Mouse (Mus musculus): Measurements from ENCODE around the gene Cygb.
"Not testable (repeated sequence)": the region's sequence is repeated elsewhere in the genome, so short reads cannot be mapped to it uniquely, and the experiment has no call there.

Cygb gene

DNA sequence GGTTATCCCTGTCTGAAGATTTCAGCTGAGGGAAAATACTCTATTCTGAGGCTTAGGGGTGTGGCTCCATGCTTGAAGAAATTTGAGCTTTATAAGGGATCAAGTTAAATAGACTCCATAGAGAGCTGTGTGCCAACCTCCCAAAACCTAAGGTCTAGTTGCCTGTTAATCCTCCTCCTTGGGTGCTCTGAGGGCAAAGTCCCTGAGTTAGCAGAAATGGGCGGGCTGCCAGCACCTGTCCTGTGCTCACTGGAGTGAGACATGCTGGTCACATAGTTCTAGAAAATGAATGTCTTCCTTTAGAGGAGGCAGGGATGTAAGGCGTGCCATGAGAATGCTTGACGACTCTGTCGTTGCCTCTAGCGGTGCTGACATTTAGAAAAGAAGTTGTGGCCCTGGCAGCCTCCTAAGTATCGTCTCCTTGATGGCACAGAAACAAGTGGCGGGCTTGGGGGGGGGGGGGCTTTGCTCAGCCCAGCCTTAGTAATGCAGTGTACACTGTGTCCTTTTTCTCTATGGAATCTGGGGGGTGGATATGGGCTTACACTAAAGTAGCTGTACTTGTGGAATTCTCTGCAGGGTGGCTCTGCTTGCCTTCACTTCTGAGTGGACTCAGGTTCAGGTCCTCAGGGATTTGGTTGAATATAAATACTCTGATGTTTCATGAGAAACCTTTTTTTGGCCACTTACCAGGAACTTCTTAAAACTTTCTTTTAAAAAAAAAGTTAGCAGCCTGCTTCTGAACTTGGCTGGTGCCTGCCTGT, 20.7 kb upstream of the Cygb start:
- no peak for DNase-seq (ENCODE audit: low spot score in 2 of 2)

DNA sequence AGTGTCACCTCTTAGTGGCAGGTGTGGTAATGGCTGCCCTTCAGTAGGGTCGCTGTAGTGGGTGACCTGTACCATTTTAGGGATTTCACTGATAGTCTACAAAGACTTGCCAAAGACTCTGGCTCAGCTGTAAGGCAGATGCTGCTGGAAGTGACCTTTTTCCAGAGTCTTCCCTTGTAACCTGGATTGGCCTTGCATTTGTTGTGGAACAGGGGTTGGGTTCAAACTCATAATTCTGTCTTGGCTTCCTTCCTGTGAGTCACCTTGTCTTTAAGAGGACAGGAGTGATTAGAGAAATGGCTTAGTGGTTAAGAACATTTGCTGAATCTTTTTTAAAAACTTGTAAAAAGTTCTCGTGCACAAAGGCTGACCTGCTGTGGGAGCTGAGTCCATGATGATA, 19.3 kb upstream of the Cygb start:
- DNase-seq (ENCODE audit: low spot score in 2 of 2): no peak

- DNase-seq (ENCODE audit: low spot score in 2 of 2): no peak
Observed at GRCm38 (mm10) chr11:116672595-116672994, 18.5 kb upstream of the Cygb start.

DNA sequence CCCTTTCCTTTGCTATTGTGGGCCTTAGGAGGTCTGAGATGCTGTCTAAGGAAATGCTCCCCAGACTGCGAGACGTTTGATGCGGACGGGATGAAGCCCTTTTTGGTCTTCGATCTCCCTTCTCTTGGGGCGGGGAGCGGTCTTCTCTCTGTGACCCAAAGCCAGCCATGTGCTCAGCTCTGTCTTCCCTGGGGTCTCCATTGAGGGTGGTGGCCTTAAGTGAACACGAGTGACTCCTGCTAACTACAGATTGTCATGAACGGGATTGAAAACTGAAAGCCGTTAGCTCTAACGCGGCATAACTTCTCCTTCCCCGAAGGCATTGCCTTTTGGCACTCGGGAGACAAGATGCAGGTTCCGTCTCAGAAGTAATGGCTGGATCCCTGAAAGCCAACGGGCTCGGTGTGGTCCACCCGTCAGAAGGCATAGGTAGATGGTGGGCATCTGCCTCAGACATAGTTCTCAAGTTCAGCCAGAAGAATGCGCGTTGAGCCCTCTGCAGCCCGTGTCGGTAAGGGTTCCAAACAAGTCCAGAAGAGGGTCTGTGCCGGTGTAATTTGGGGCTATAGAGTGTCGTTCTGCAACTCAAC, 17.8 kb upstream of the Cygb start:
- peak in 1 of 2 experiments; percentile 22 for DNase-seq (ENCODE audit: low spot score in 2 of 2)

DNA sequence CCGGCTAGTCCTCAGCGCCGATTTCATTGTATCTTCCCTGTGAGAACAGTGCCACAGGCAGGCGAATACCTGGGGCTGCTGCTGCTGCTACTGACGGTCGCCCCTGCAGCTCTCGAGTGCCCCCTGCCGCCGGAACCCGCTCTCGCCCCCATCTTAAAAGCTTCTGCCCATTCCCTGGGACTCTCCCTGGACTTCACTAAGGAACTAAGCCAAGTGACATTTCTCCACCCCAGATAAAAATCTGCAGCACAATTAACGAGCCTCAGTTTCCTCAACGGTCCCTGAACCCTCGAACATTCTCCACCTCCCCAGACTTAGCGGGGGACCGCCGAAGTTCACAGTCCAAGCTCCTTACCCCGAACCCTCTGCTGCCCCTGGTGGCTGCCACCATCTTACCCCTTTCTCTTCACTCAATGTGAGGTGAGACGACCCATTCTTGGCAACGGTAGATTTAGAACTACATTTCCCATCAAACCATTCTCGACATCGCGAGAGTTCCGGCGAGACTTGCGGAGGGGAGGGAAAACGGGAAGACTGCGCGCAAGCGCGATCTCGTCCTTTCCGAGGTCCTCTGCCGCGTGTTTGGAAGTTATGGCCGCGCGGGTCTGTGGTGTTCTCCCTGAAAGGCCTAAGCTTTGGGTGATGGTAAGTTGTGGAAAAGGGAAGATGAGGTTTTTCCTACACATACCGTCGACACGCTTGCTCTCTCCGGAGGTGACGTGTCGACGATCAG, 17.2 kb upstream of the Cygb start:
- peak; percentile 96 to 97 for DNase-seq (ENCODE audit: low spot score in 2 of 2)

GRCm38 (mm10) chr11:116670386-116670785, 16.3 kb upstream of the Cygb start:
- no peak for DNase-seq (ENCODE audit: low spot score in 2 of 2)

DNA sequence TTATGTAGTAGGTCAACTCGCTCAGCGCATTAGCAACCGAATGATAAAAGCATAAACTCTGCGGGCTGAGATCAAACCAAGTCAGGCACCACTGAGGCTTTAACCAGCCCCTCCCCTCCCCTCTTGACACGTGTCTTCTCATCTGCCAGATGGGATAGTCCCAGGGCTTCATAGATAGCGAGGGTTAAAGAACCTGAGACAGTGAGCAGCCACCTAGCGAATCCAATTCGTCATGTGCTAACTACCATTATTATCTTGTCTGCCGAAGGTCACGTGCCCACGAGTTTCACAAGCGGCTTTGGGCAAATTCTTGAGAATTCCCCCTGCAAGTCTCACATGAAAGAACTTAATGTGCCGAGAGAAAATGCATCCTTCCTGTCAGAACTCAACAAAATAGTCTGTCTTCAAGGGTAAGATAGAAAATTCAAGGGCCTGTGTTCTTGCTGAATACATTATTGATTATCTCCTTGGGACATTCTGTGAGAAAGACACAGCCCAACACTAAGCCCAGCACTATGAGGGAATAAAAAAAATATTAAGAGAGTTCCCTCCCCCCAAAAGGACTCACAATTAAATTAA, 15.8 kb upstream of the Cygb start:
- DNase-seq (ENCODE audit: low spot score in 2 of 2): no peak

DNA sequence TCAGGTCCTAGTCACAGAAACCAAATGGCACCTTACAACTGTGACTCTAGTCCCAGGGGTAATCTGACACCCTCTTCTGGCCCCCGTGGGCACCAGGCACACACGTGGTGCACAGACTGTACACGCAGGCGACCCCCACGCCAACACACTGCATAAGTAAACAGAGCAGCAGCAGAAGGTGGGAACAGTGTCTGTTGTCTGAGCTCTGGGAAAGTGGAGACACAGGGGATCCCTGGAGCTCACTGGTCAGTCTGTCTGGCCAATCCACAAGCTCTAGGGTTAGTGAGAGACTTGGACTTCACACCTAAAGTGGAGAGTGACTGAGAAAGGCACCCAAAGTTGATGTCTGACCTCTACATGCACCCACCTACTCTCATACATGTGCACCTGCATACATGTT, 15.2 kb upstream of the Cygb start:
- no peak for DNase-seq (ENCODE audit: low spot score in 2 of 2)

- no peak for DNase-seq (ENCODE audit: low spot score in 2 of 2)
Observed at GRCm38 (mm10) chr11:116668839-116669238, 14.7 kb upstream of the Cygb start.

DNA sequence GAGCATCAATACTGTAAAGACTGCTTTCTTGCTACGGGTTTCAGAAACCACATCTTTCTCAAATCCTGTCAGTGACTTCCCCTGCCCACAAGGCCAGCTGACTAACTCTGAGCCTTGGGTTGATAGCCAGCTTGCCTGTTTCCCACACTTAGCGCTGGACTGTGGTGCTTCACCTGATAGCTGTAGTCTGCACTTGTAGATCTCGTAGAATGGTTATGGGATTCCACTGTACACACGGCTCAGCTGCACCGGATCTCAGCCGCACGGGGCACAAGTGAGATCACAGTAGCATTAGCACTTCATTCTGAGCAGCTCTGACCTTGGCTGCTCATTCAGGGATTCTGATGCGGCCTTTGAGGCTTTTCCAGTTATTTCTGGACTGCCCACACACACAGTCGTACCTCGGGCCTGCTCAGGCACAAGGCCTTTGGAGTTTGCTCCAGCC, 14.3 kb upstream of the Cygb start:
- no peak for DNase-seq (ENCODE audit: low spot score in 2 of 2)

DNA sequence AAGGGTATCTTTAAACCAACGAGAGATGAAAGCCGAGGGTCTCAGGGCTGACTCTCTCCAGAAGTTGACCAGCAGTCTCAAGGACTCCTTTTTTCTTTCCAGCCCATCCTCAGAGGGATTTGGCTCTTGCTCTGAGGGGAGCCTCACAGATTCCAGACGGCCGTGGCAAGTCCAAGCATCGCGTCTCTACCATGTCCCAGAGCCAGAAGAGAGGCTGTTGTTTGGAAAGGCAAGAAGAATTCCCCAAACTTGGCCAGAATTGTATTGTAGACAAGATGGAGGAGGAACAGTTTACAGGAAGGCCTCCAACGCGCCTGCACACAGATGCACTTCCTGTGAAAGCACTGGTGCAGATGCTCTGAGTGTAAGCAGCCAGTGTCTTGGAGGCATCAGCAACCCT, 13.8 kb upstream of the Cygb start:
- no peak for DNase-seq (ENCODE audit: low spot score in 2 of 2)

DNA sequence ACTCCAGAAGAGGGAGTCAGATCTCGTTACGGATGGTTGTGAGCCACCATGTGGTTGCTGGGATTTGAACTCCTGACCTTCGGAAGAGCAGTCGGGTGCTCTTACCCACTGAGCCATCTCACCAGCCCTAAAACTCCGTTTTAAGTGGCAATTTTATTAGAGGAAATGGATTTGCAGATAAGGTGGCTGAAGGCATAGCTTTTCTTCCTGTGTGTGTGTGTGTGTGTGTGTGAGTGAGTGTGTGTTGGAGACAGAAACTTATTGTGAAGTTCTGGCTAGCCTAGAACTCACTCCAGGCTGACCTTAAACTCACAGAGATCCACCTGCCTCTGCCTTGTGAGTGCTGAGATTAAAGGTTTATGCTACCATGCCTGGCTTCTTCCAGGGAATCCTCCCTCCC, 12.9 kb upstream of the Cygb start:
- DNase-seq (ENCODE audit: low spot score in 2 of 2): not testable (repeated sequence)

DNA sequence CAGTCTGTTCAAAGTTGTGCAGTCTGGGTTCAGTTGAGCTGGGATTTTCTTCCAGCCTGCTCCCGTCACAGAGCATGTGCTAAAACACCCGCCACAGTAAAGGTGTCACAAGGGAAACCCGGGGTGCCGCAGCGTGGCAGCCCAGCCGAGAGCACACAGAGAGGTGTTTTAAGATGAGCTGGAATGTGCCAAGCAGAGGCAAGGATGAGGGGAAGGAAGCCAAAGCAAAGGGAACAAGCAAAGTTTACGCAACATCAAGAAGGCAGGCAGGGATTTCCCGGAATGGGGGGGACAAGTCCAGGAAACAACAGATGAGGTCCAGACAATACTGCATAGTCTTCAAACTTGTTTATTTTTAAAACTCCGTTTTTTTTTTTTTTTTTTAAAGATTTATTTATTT, 12.5 kb upstream of the Cygb start:
- no peak for DNase-seq (ENCODE audit: low spot score in 2 of 2)

GRCm38 (mm10) chr11:116665289-116665688, 11.2 kb upstream of the Cygb start:
- DNase-seq (ENCODE audit: low spot score in 2 of 2): no peak

DNA sequence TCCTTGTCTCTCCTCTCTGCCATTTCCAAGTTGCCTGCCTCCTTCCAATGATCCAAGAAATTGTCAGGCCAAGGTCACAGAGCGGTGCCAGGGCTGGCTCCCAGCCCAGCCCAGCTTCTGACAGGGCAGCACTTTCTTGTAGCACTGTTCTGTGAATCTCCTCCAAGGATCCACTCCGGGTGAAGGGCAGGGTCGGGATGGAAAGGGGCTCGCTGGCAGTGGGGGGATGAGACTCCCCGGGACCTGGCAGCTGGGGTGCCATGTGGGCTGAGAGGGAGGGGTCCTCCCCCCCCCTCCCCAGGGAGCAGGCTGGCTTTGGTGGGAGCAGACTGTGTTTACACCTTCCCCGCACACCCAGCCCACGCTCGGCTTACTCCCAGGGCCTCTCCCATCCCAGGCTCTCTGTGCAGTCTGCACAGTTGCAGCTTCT, 7.8 kb upstream of the Cygb start:
- DNase-seq (ENCODE audit: low spot score in 2 of 2): peak in 1 of 2 experiments; percentile 69

DNA sequence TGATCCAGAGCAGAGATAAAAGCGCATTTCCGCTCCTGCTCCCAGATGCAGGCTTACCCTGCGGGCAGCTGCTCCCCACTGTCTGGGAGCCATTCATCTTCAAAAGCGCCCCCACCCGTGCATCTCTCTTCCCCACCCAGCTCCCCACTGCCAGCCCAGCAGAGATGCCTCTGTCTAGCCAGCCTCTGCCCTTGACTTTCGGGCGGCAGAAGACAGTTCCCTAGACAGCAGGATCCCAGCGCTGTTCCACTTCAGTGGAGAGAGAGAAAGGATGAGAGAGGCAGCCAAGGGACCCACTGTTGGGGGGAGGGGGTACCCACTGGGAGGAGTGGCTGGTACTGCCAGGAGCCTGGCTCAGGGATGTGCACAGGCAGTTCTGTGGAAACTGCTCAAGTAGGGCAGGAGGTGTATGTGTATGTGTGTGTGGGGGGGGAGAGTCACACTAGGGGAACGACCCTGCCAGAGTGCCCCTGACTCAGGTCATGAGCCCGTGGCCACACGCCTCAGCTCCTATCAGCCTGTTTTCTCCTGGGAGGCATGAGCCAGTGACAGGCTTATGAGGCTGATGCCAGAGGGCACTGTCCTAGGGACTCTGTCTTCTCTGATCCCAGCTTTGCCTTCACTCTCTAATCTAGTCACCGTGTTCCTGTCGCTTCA, 7.3 kb upstream of the Cygb start:
- peak; percentile 41 to 70 for DNase-seq (ENCODE audit: low spot score in 2 of 2)

DNA sequence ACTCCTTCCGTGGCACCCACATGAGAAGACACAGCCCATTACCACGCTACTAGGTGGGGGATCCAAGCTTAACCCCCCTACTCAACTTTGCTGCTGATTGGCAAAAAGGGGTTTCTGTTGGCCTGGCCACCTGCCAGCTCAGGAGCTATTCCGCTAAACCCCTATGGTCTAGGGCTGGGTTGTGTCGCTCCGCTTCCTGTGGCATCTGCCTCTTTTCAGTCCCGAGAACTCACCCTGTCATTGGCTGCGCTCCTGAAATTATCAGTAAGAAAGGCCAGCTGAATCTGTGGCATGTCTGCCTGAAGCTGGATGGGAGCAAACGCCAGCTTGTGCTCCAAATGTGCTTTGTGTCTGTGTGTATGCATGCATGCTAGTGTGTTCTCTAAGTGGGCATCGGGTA, 6.1 kb upstream of the Cygb start:
- peak in 1 of 2 experiments; percentile 46 for DNase-seq (ENCODE audit: low spot score in 2 of 2)

GRCm38 (mm10) chr11:116659027-116659621, 5.0 kb upstream of the Cygb start:
- DNase-seq (ENCODE audit: low spot score in 2 of 2): no peak

- no peak for DNase-seq (ENCODE audit: low spot score in 2 of 2)
Observed at GRCm38 (mm10) chr11:116658238-116658637, 4.1 kb upstream of the Cygb start.

DNA sequence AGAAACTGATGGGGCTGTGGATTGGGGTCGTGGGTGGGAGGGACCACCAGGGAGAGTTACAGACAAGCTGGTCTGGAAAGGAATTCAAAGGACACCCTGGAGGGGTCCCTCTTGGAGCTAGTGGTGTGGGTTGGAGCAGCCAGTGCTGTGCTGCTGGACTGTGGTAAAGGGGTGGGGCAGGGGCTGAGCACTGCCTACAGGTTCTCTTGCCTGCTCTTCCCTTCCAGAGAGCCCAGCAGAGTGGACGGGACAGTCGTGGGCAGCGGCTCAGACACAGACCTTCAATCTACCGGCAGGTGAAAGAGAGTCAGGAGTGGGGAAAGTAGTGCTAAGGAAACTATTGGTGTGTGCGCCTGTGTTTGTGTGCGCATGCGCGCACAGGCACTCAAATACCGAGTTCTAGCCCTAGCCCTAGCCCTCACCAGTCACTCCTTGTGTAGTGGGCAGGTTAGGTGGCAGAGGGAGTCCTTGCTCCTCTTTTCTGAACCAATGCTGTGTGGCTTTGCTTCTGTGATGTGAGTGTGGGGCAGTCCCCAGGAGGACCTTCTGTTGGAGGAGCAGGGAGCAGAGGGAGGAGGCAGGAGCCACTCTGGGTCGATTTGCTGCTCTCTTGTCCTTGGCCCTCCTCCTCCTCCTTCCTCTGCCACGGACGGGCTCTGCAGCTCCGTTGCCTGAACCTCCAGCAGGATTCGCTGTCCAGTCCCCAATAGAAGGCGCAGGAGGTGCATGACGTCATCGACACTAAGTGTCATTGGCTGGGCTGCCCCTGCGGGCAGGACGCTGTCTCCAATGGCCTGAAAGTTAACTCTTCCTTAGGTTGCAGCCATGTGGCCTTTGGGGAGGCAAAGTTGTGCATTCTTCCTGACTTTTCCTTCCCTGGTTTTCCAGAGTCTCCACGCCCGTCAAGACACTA, 3.5 kb upstream of the Cygb start:
- DNase-seq (ENCODE audit: low spot score in 2 of 2): peak; percentile 66 to 87

All from cerebellum, postnatal 4 days (tissue).